8 mouse cellular contexts compared by ENCODE assay signal in the genomic region with DNA sequence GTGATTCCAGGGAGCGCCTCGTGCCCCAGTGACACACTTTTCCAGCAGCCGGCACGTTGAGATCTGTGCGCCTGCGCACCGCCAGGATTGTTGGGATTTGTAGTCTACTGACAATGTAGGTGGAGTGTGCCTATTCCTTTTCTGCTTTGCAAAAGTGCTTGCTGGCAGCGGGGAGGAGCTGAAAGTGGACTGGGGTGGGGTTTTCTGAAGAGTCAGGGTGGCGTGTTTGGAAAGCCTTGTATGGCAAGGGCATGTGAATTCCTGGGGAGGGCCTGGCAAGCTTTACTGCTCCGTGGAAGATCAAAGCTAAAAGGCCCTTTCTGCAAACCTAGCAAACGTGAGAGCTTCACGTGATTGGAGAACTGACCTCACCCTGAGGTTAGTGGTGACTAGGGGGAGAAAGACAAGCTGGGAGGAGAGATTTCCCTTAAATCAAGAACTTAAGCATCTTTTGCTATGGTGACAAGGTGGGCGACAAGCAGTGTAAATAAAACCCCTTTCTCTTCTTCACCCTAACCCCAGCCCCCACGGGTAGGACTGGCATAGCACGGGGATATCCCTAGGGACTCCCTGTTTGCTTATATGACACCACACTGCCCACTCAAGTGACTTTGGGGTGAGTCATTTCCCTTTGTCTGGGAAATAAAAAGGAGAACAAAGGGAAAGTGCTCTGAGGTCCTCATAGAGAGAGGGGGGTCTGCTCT. TPM values are rescaled to one million over a fixed set of nuclear protein-coding genes. Genes with fewer than 3 reads are reported as not detected.
DNase-seq lines count a peak whose midpoint lies in the region; ATAC-seq and TF ChIP-seq lines count a peak whose summit lies in the region.

No protein-coding gene starts in this region.

- no peak for TF ChIP-seq CTCF in G1E (IDR thresholded peaks at IDR 0.05; ENCODE audit: low read depth, low read length)
- TF ChIP-seq CTCF in olfactory bulb, adult 2 months (IDR thresholded peaks at IDR 0.05; ENCODE audit: insufficient read depth, low read depth, low read length), result no peak

- no peak for TF ChIP-seq POLR2A in olfactory bulb, adult 2 months (IDR thresholded peaks at IDR 0.05; ENCODE audit: insufficient read depth, low read depth, low read length)

- peak overlapping the region; percentile 52 for H3K9ac ChIP-seq in forebrain, embryonic 16.5 days (replicated peaks; ENCODE audit: low read depth, low read length)
- peak overlapping the region; percentile 28 for H3K9ac ChIP-seq in lung, embryonic 15.5 days

- DNase-seq in G1E (ENCODE audit: low spot score), result no peak
- peak; percentile 99 to 100 for DNase-seq in cerebellum, adult 18-20 months
- DNase-seq in heart, postnatal 36 days, result peak; percentile 98 to 99
- DNase-seq in layer of hippocampus, adult 8-10 months (ENCODE audit: low spot score in 2 of 2), result peak; percentile 100
- DNase-seq in thymus, adult 18-20 months, result peak; percentile 86 to 92

- H3K27me3 ChIP-seq in G1E (ENCODE audit: insufficient read depth, low read length), result no peaks in the 10 kb centered on the region
- no peaks in the 10 kb centered on the region for H3K27me3 ChIP-seq in forebrain, embryonic 16.5 days (replicated peaks; ENCODE audit: control insufficient read depth, insufficient read depth, low read length)
- no peaks in the 10 kb centered on the region for H3K27me3 ChIP-seq in lung, embryonic 15.5 days

- H3K27ac ChIP-seq in forebrain, embryonic 16.5 days (ENCODE audit: low read length), result peak overlapping the region; percentile 31; the same call in 1 of the 2 replicates
- H3K27ac ChIP-seq in lung, embryonic 15.5 days, result peak overlapping the region; percentile 95
- peak overlapping the region; percentile 38; the same call in 1 of the 2 replicates for H3K27ac ChIP-seq in olfactory bulb, adult 2 months (ENCODE audit: insufficient read depth, low read depth, low read length)

- peak overlapping the region; percentile 61; the same call in 1 of the 2 replicates for H3K4me3 ChIP-seq in G1E (ENCODE audit: low read depth, low read length)
- H3K4me3 ChIP-seq in forebrain, embryonic 16.5 days (replicated peaks; ENCODE audit: low read length), result peak overlapping the region; percentile 48
- H3K4me3 ChIP-seq in lung, embryonic 15.5 days, result peak overlapping the region; percentile 36
- H3K4me3 ChIP-seq in olfactory bulb, adult 2 months (ENCODE audit: insufficient read depth, low read depth, low read length), result peak overlapping the region; percentile 60

- peaks cover 15% of the 10 kb centered on the region for H3K36me3 ChIP-seq in G1E (replicated peaks)
- no peaks in the 10 kb centered on the region for H3K36me3 ChIP-seq in forebrain, embryonic 16.5 days (ENCODE audit: control insufficient read depth, insufficient read depth)
- H3K36me3 ChIP-seq in lung, embryonic 15.5 days, result no peaks in the 10 kb centered on the region

- 7% methylated on average over 15 of the region's 15 CpGs for WGBS in forebrain, embryonic 16.5 days
- 2% methylated on average over 15 of the region's 15 CpGs for WGBS in lung, embryonic 15.5 days
- WGBS in olfactory bulb, adult 2 months, result 5% methylated on average over 15 of the region's 15 CpGs

- H3K9me3 ChIP-seq in G1E (replicated peaks), result no peaks in the 10 kb centered on the region
- H3K9me3 ChIP-seq in forebrain, embryonic 16.5 days (ENCODE audit: control insufficient read depth, low read length), result no peaks in the 10 kb centered on the region
- no peaks in the 10 kb centered on the region for H3K9me3 ChIP-seq in lung, embryonic 15.5 days

- peaks cover 70% of the 10 kb centered on the region for H3K4me1 ChIP-seq in G1E (ENCODE audit: insufficient read depth, low read depth, low read length)
- H3K4me1 ChIP-seq in forebrain, embryonic 16.5 days (replicated peaks; ENCODE audit: control insufficient read depth, insufficient read depth, low read length), result peaks cover 51% of the 10 kb centered on the region
- peaks cover 73% of the 10 kb centered on the region for H3K4me1 ChIP-seq in lung, embryonic 15.5 days
- peaks cover 35% of the 10 kb centered on the region for H3K4me1 ChIP-seq in olfactory bulb, adult 2 months (ENCODE audit: control insufficient read depth, insufficient read depth, low read length)

- intact Hi-C loops in heart, postnatal 36 days (cut with DNase I), result loop anchor here (1.0 kb wide), 1 partner anchor 8 kb away; no protein-coding TSS in a partner anchor

- ATAC-seq in G1E (ENCODE audit: extremely low read depth, insufficient number of reproducible peaks, low FRiP score, poor library complexity, severe bottlenecking), result 0 out of 2 replicates have a peak, but pooled peaks have one; percentile 24
- peak; percentile 87 for ATAC-seq in forebrain, embryonic 16.5 days
- ATAC-seq in lung, embryonic 15.5 days (ENCODE audit: borderline replicate concordance, extremely low read depth, low FRiP score, low TSS enrichment), result peak; percentile 67

- peak overlapping the region; percentile 95 for H3K4me2 ChIP-seq in forebrain, embryonic 16.5 days (ENCODE audit: low read length)
- H3K4me2 ChIP-seq in lung, embryonic 15.5 days, result peak overlapping the region; percentile 87

RNA-seq across cellular contexts. Expression of gene Nr1d1, which starts 0.4 kb away (rescaled TPM):
- total RNA-seq in G1E (2014; fragmentation: Nextera tagmentation) (0.75 and 3.1 TPM in 2 replicates), G1E (2017) (0.93 TPM in 2 replicates)
- 2.3 TPM in 2 replicates for polyA plus RNA-seq in G1E (2012)
- polyA plus RNA-seq in forebrain, embryonic 16.5 days (2015; fragmentation: Nextera tagmentation; extraction: Ambion mirVana), result 3.8 and 4.0 TPM in 2 replicates
- 100 to 1,000 TPM; 104 to 107 TPM for total RNA-seq in heart, postnatal 36 days (2021)
- total RNA-seq in layer of hippocampus, adult 8-10 months (2022), result 10 to 100 TPM; 86.6 to 99.6 (median 92.7) TPM
- polyA plus RNA-seq in lung, embryonic 15.5 days (2015; fragmentation: Nextera tagmentation; extraction: Ambion mirVana), result 1.0 and 1.5 TPM in 2 replicates
- polyA plus RNA-seq in olfactory bulb, adult 2 months (2012; ENCODE audit: insufficient read depth, insufficient read length, low replicate concordance, missing spikeins), result not detected in 2 replicates

RNA-seq across cellular contexts. Expression of gene Msl1, which starts 19.8 kb away (rescaled TPM):
- 38.0 and 52.2 TPM in 2 replicates for total RNA-seq in G1E (2014; fragmentation: Nextera tagmentation)
- total RNA-seq in G1E (2017), result 39.4 and 45.6 TPM in 2 replicates
- 36.5 and 44.9 TPM in 2 replicates for polyA plus RNA-seq in G1E (2012)
- 27.7 and 32.0 TPM in 2 replicates for polyA plus RNA-seq in forebrain, embryonic 16.5 days (2015; fragmentation: Nextera tagmentation; extraction: Ambion mirVana)
- 10 to 100 TPM; 74.4 to 75.3 TPM for total RNA-seq in heart, postnatal 36 days (2021)
- 100 to 1,000 TPM; 140 to 201 (median 177) TPM for total RNA-seq in layer of hippocampus, adult 8-10 months (2022)
- 21.1 and 21.2 TPM in 2 replicates for polyA plus RNA-seq in lung, embryonic 15.5 days (2015; fragmentation: Nextera tagmentation; extraction: Ambion mirVana)
- polyA plus RNA-seq in olfactory bulb, adult 2 months (2012; ENCODE audit: insufficient read depth, insufficient read length, low replicate concordance, missing spikeins), result 206 and 252 TPM in 2 replicates

RNA-seq across cellular contexts. Expression of gene Casc3, which starts 29.2 kb away (rescaled TPM):
- total RNA-seq in G1E (2014; fragmentation: Nextera tagmentation), result 51.8 and 64.6 TPM in 2 replicates
- 13.9 and 17.8 TPM in 2 replicates for total RNA-seq in G1E (2017)
- 37.4 and 42.7 TPM in 2 replicates for polyA plus RNA-seq in G1E (2012)
- polyA plus RNA-seq in forebrain, embryonic 16.5 days (2015; fragmentation: Nextera tagmentation; extraction: Ambion mirVana), result 52.5 and 54.6 TPM in 2 replicates
- 10 to 100 TPM; 26.1 to 26.2 TPM for total RNA-seq in heart, postnatal 36 days (2021)
- total RNA-seq in layer of hippocampus, adult 8-10 months (2022), result 10 to 100 TPM; 50.5 to 64.9 (median 59.4) TPM
- polyA plus RNA-seq in lung, embryonic 15.5 days (2015; fragmentation: Nextera tagmentation; extraction: Ambion mirVana), result 35.7 and 37.9 TPM in 2 replicates
- polyA plus RNA-seq in olfactory bulb, adult 2 months (2012; ENCODE audit: insufficient read depth, insufficient read length, low replicate concordance, missing spikeins), result not detected in 2 replicates

RNA-seq across cellular contexts. Expression of gene Thra, which starts 35.1 kb away (rescaled TPM):
- total RNA-seq in G1E (2014; fragmentation: Nextera tagmentation) (58.0 and 68.0 TPM in 2 replicates), G1E (2017) (20.1 and 20.3 TPM in 2 replicates)
- 32.3 and 33.1 TPM in 2 replicates for polyA plus RNA-seq in G1E (2012)
- 177 and 182 TPM in 2 replicates for polyA plus RNA-seq in forebrain, embryonic 16.5 days (2015; fragmentation: Nextera tagmentation; extraction: Ambion mirVana)
- total RNA-seq in heart, postnatal 36 days (2021), result 100 to 1,000 TPM; 100 to 111 TPM
- total RNA-seq in layer of hippocampus, adult 8-10 months (2022), result 100 to 1,000 TPM; 919 to 985 (median 938) TPM
- polyA plus RNA-seq in lung, embryonic 15.5 days (2015; fragmentation: Nextera tagmentation; extraction: Ambion mirVana), result 35.6 and 35.8 TPM in 2 replicates
- 251 and 495 TPM in 2 replicates for polyA plus RNA-seq in olfactory bulb, adult 2 months (2012; ENCODE audit: insufficient read depth, insufficient read length, low replicate concordance, missing spikeins)

RNA-seq across cellular contexts. Expression of gene Med24, which starts 46.3 kb away (rescaled TPM):
- total RNA-seq in G1E (2014; fragmentation: Nextera tagmentation) (55.8 and 95.6 TPM in 2 replicates), G1E (2017) (37.8 and 39.7 TPM in 2 replicates)
- 83.8 and 109 TPM in 2 replicates for polyA plus RNA-seq in G1E (2012)
- 88.8 and 93.7 TPM in 2 replicates for polyA plus RNA-seq in forebrain, embryonic 16.5 days (2015; fragmentation: Nextera tagmentation; extraction: Ambion mirVana)
- total RNA-seq in heart, postnatal 36 days (2021), result 10 to 100 TPM; 45.2 to 52.7 TPM
- total RNA-seq in layer of hippocampus, adult 8-10 months (2022), result 100 to 1,000 TPM; 118 to 162 (median 138) TPM
- polyA plus RNA-seq in lung, embryonic 15.5 days (2015; fragmentation: Nextera tagmentation; extraction: Ambion mirVana), result 51.9 and 53.0 TPM in 2 replicates
- polyA plus RNA-seq in olfactory bulb, adult 2 months (2012; ENCODE audit: insufficient read depth, insufficient read length, low replicate concordance, missing spikeins), result not detected in 2 replicates

Comparison
In these comparisons a context has a peak if more than half of its experiments do, and no peak if none do; other contexts are left out.
1. ATAC-seq: peak in every context shown above with its lines; median percentile 87 in forebrain, embryonic 16.5 days; 67 in lung, embryonic 15.5 days; 24 in G1E.
2. H3K27ac ChIP-seq: peak in every context shown above with its lines; median percentile 95 in lung, embryonic 15.5 days; 38 in olfactory bulb, adult 2 months; 31 in forebrain, embryonic 16.5 days.